Mouse (Mus musculus) neural tube, embryonic 14.5 days (tissue): ENCODE data around the gene Trmt1. TPM values are rescaled to one million over a fixed set of nuclear protein-coding genes. Genes with fewer than 3 reads are reported as not detected.
"Not testable (repeated sequence)": the region's sequence is repeated elsewhere in the genome, so short reads cannot be mapped to it uniquely, and the experiment has no call there.

Experiments used
- ATAC-seq: fragments of 200-750 bp; cut with Nextera tagmentation; 2 replicates; pipeline ENCODE4 v1.8.0; 2017; ENCODE audit warnings: low read depth, mild to moderate bottlenecking, moderate TSS enrichment, moderate library complexity
- H3K27ac ChIP-seq: fragments of 300-500 bp; sonication (generic); 2 replicates; pipeline ENCODE4 v1.5.1; 2014; ENCODE audit warnings: low read depth, mild to moderate bottlenecking, control low read depth, low read length, moderate library complexity, mixed read lengths
- H3K27me3 ChIP-seq: fragments of 300-500 bp; sonication (generic); 2 replicates; pipeline ENCODE4 v1.6.1; 2014; ENCODE audit warnings: low read length; ENCODE audit not compliant: control insufficient read depth, insufficient read depth
- H3K36me3 ChIP-seq: fragments of 300-500 bp; sonication (generic); 2 replicates; pipeline ENCODE4 v1.6.1; 2014; ENCODE audit warnings: low read length, mixed read lengths; ENCODE audit not compliant: control insufficient read depth, insufficient read depth
- H3K4me1 ChIP-seq: fragments of 300-500 bp; sonication (generic); 2 replicates; pipeline ENCODE4 v1.6.1; 2014; ENCODE audit warnings: low read length; ENCODE audit not compliant: control insufficient read depth, insufficient read depth
- H3K4me2 ChIP-seq: fragments of 300-500 bp; sonication (generic); 2 replicates; pipeline ENCODE4 v1.6.1; 2014; ENCODE audit warnings: mild to moderate bottlenecking, low read depth, low read length, control low read depth
- H3K4me3 ChIP-seq: fragments of 300-500 bp; sonication (generic); 2 replicates; pipeline ENCODE4 v1.5.1; 2014; ENCODE audit warnings: low read depth, low read length, control low read depth, mixed read lengths
- H3K9ac ChIP-seq: fragments of 300-500 bp; sonication (generic); replicated peaks from 2 replicates; pipeline ENCODE4 v1.6.1; 2014; ENCODE audit warnings: low read depth, mild to moderate bottlenecking, control low read depth, low read length, mixed read lengths
- H3K9me3 ChIP-seq: fragments of 300-500 bp; sonication (generic); 2 replicates; pipeline ENCODE4 v1.6.1; 2016; ENCODE audit warnings: low read length; ENCODE audit not compliant: control insufficient read depth
- WGBS: fragments of 180-500 bp; shearing (Covaris S2); extraction: QIAGEN DNeasy Blood & Tissue Kit; methylation state at CpG from one replicate; pipeline ENCODE4 v1.1.7; 2014; 5-methylcytosine and 5-hydroxymethylcytosine counted together
- polyA plus RNA-seq: library from polyadenylated mRNA; unstranded; fragments of >200 nt; fragmentation: Nextera tagmentation; extraction: Ambion mirVana; gene quantifications from 2 replicates; pipeline ENCODE4 v1.2.1, GENCODE M21; 2014

Trmt1 gene
- polyA plus RNA-seq, 1 experiment from 2014 or later, result 70.2 TPM

- Histone ChIP-seq H3K9ac (peak overlapping the region; percentile 65), H3K4me2 (peak overlapping the region; percentile 88), H3K4me3 (peak overlapping the region; percentile 51), H3K36me3 (no peaks in the 10 kb centered on the region), H3K27ac (peak overlapping the region; percentile 84), H3K27me3 (no peaks in the 10 kb centered on the region), H3K9me3 (no peaks in the 10 kb centered on the region), H3K4me1 (peaks cover 40% of the 10 kb centered on the region)
- WGBS, result 3% methylated on average over 43 of the region's 43 CpGs
- ATAC-seq, result peak; percentile 83
Observed at GRCm38 (mm10) chr8:84663483-84664327, 22.4 kb upstream of the Trmt1 start.

- Histone ChIP-seq H3K27ac (peak overlapping the region; percentile 84), H3K9ac (peak overlapping the region; percentile 65), H3K27me3 (no peaks in the 10 kb centered on the region), H3K4me3 (peak overlapping the region; percentile 49), H3K36me3 (no peaks in the 10 kb centered on the region), H3K4me1 (peaks cover 37% of the 10 kb centered on the region), H3K4me2 (peak overlapping the region; percentile 88), H3K9me3 (no peaks in the 10 kb centered on the region)
- under 1% methylated on average over 29 of the region's 29 CpGs for WGBS
- ATAC-seq, result peak; percentile 47
Observed at GRCm38 (mm10) chr8:84664566-84665384, 21.3 kb upstream of the Trmt1 start.

- Histone ChIP-seq H3K4me1 (peaks cover 32% of the 10 kb centered on the region), H3K4me3 (peak overlapping the region; percentile 49), H3K27ac (peak overlapping the region; percentile 84), H3K36me3 (no peaks in the 10 kb centered on the region), H3K27me3 (no peaks in the 10 kb centered on the region), H3K9me3 (no peaks in the 10 kb centered on the region), H3K4me2 (peak overlapping the region; percentile 88), H3K9ac (peak overlapping the region; percentile 65)
- 3% methylated on average over 14 of the region's 14 CpGs for WGBS
- peak; percentile 5; the same call in 1 of the 2 replicates for ATAC-seq
Observed at GRCm38 (mm10) chr8:84665385-84665893, 20.7 kb upstream of the Trmt1 start.

- Histone ChIP-seq H3K27me3 (no peaks in the 10 kb centered on the region), H3K4me3 (no peak overlapping the region), H3K4me1 (peaks cover 16% of the 10 kb centered on the region), H3K9ac (no peak overlapping the region), H3K27ac (no peak overlapping the region), H3K9me3 (no peaks in the 10 kb centered on the region), H3K4me2 (no peak overlapping the region), H3K36me3 (peaks cover 6% of the 10 kb centered on the region)
- 88% methylated on average over 1 of the region's 1 CpGs for WGBS
- ATAC-seq, result no peak
Observed at GRCm38 (mm10) chr8:84668081-84668480, 18.0 kb upstream of the Trmt1 start.

- WGBS, result 87% methylated on average over 6 of the region's 6 CpGs
- Histone ChIP-seq H3K9ac (no peak overlapping the region), H3K36me3 (peaks cover 9% of the 10 kb centered on the region), H3K4me2 (no peak overlapping the region), H3K4me3 (no peak overlapping the region), H3K27ac (no peak overlapping the region), H3K4me1 (peaks cover 11% of the 10 kb centered on the region), H3K27me3 (no peaks in the 10 kb centered on the region), H3K9me3 (no peaks in the 10 kb centered on the region)
- ATAC-seq, result no peak
Observed at GRCm38 (mm10) chr8:84668731-84669485, 17.2 kb upstream of the Trmt1 start.

GRCm38 (mm10) chr8:84670295-84671006, 15.7 kb upstream of the Trmt1 start:
- not testable (repeated sequence) for H3K4me3 ChIP-seq, H3K27ac ChIP-seq, H3K27me3 ChIP-seq, ATAC-seq, H3K9me3 ChIP-seq, H3K9ac ChIP-seq, H3K4me2 ChIP-seq
- Histone ChIP-seq H3K36me3 (peaks cover 16% of the 10 kb centered on the region), H3K4me1 (peaks cover 10% of the 10 kb centered on the region)
- WGBS, result 88% methylated on average over 5 of the region's 5 CpGs

GRCm38 (mm10) chr8:84677305-84677704, 8.8 kb upstream of the Trmt1 start:
- Histone ChIP-seq H3K27me3 (no peaks in the 10 kb centered on the region), H3K9me3 (no peaks in the 10 kb centered on the region), H3K36me3 (peaks cover 25% of the 10 kb centered on the region), H3K4me1 (no peaks in the 10 kb centered on the region), H3K27ac (no peak overlapping the region), H3K4me3 (no peak overlapping the region), H3K4me2 (no peak overlapping the region), H3K9ac (no peak overlapping the region)
- 99% methylated on average over 5 of the region's 5 CpGs for WGBS
- ATAC-seq, result no peak

GRCm38 (mm10) chr8:84681476-84681875, 4.6 kb upstream of the Trmt1 start:
- H3K9me3 ChIP-seq, result no peaks in the 10 kb centered on the region
- H3K4me1 ChIP-seq, result peaks cover 18% of the 10 kb centered on the region
- no peak overlapping the region for H3K27ac ChIP-seq
- 84% methylated on average over 2 of the region's 2 CpGs for WGBS
- H3K4me2 ChIP-seq, result no peak overlapping the region
- H3K9ac ChIP-seq, result no peak overlapping the region
- H3K36me3 ChIP-seq, result no peaks in the 10 kb centered on the region; the same call in 1 of the 2 replicates
- no peak overlapping the region for H3K4me3 ChIP-seq
- no peak for ATAC-seq
- H3K27me3 ChIP-seq, result no peaks in the 10 kb centered on the region
